Mouse (Mus musculus) megakaryocyte, embryonic 14.5 days (primary cell): ENCODE results near the gene A030014E15Rik. TPM values are rescaled to one million over a fixed set of nuclear protein-coding genes. Genes with fewer than 3 reads are reported as not detected.
"Not testable (repeated sequence)": the region's sequence is repeated elsewhere in the genome, so short reads cannot be mapped to it uniquely, and the experiment has no call there.

Experiments
- H3K27me3 ChIP-seq: replicated peaks from 2 replicates; pipeline ENCODE3; 2012; ENCODE audit warnings: inconsistent platforms
- H3K36me3 ChIP-seq: replicated peaks from 2 replicates; pipeline ENCODE3; 2012; ENCODE audit warnings: low read length, inconsistent platforms, mixed read lengths
- H3K4me1 ChIP-seq: 2 replicates; pipeline ENCODE4 v1.6.1; 2012; ENCODE audit warnings: inconsistent platforms
- H3K4me3 ChIP-seq: replicated peaks from 2 replicates; pipeline ENCODE3; 2012; ENCODE audit warnings: moderate library complexity, mild to moderate bottlenecking, inconsistent platforms
- H3K9me3 ChIP-seq: 2 replicates; pipeline ENCODE4 v1.6.1; 2012; ENCODE audit warnings: inconsistent platforms
- FLI1 ChIP-seq: IDR thresholded peaks from 2 replicates; pipeline ENCODE4 v1.6.1; 2012; ENCODE audit warnings: low read length, inconsistent platforms, mixed read lengths
- GATA1 ChIP-seq: IDR thresholded peaks from 3 replicates; pipeline ENCODE4 v1.6.1; 2012; ENCODE audit warnings: mixed read lengths, low read length, inconsistent platforms, borderline replicate concordance
- polyA plus RNA-seq: library from polyadenylated mRNA; stranded (reverse); fragments of >175 nt; gene quantifications from 2 replicates; pipeline ENCODE4 v1.2.3, GENCODE M21; 2012; ENCODE audit warnings: low replicate concordance; ENCODE audit not compliant: insufficient read depth

Gene A030014E15Rik
- 0.16 TPM in 1 of 2 replicates, not detected in the other for polyA plus RNA-seq

- Histone ChIP-seq H3K9me3 (peaks cover 7% of the 10 kb centered on the region; the same call in 1 of the 2 replicates), H3K4me3 (no peak within 1 kb of the TSS), H3K4me1 (no peaks in the 10 kb centered on the region), H3K36me3 (no peaks in the 10 kb centered on the region), H3K27me3 (no peaks in the 10 kb centered on the region)
- TF ChIP-seq GATA1 = no peak
- no peak for TF ChIP-seq FLI1
Observed at GRCm38 (mm10) chr1:82924650-82925049, at the start of gene A030014E15Rik. Gene A030014E15Rik, plus strand, starts transcription at chr1:82924917.

GRCm38 (mm10) chr1:82879172-82879571, 45.5 kb upstream of the A030014E15Rik start:
- TF ChIP-seq GATA1 = no peak
- no peak for TF ChIP-seq FLI1
- Histone ChIP-seq H3K4me1 (peaks cover 9% of the 10 kb centered on the region; the same call in 1 of the 2 replicates), H3K36me3 (peaks cover 88% of the 10 kb centered on the region), H3K4me3 (no peak overlapping the region), H3K27me3 (no peaks in the 10 kb centered on the region), H3K9me3 (no peaks in the 10 kb centered on the region)

GRCm38 (mm10) chr1:82880196-82880595, 44.5 kb upstream of the A030014E15Rik start:
- no peaks in the 10 kb centered on the region for H3K9me3 ChIP-seq
- H3K4me3 ChIP-seq = no peak overlapping the region
- H3K27me3 ChIP-seq = no peaks in the 10 kb centered on the region
- H3K36me3 ChIP-seq = peaks cover 91% of the 10 kb centered on the region
- H3K4me1 ChIP-seq = peaks cover 9% of the 10 kb centered on the region; the same call in 1 of the 2 replicates
- no peak for TF ChIP-seq FLI1
- no peak for TF ChIP-seq GATA1

- Histone ChIP-seq H3K4me3 (no peak overlapping the region), H3K4me1 (no peaks in the 10 kb centered on the region), H3K36me3 (peaks cover 94% of the 10 kb centered on the region), H3K27me3 (no peaks in the 10 kb centered on the region), H3K9me3 (no peaks in the 10 kb centered on the region)
- no peak for TF ChIP-seq FLI1
- no peak for TF ChIP-seq GATA1
Observed at GRCm38 (mm10) chr1:82893269-82893668, 31.4 kb upstream of the A030014E15Rik start.

GRCm38 (mm10) chr1:82900567-82900966, 24.1 kb upstream of the A030014E15Rik start:
- no peaks in the 10 kb centered on the region for H3K27me3 ChIP-seq
- TF ChIP-seq GATA1 (no peak), FLI1 (no peak)
- no peaks in the 10 kb centered on the region for H3K9me3 ChIP-seq
- H3K4me1 ChIP-seq = peaks cover 4% of the 10 kb centered on the region; the same call in 1 of the 2 replicates
- peaks cover 84% of the 10 kb centered on the region for H3K36me3 ChIP-seq
- no peak overlapping the region for H3K4me3 ChIP-seq

- Histone ChIP-seq H3K4me3 (no peak overlapping the region), H3K27me3 (no peaks in the 10 kb centered on the region), H3K9me3 (no peaks in the 10 kb centered on the region), H3K4me1 (peaks cover 4% of the 10 kb centered on the region; the same call in 1 of the 2 replicates), H3K36me3 (peaks cover 77% of the 10 kb centered on the region)
- TF ChIP-seq FLI1 = no peak
- TF ChIP-seq GATA1 = no peak
Observed at GRCm38 (mm10) chr1:82901201-82901600, 23.5 kb upstream of the A030014E15Rik start.

GRCm38 (mm10) chr1:82905886-82906285, 18.8 kb upstream of the A030014E15Rik start:
- Histone ChIP-seq H3K9me3 (no peaks in the 10 kb centered on the region), H3K4me1 (no peaks in the 10 kb centered on the region), H3K4me3 (no peak overlapping the region), H3K27me3 (no peaks in the 10 kb centered on the region), H3K36me3 (peaks cover 34% of the 10 kb centered on the region)
- TF ChIP-seq FLI1 (no peak), GATA1 (no peak)

GRCm38 (mm10) chr1:82913025-82913424, 11.7 kb upstream of the A030014E15Rik start, which contains the start of gene A030005L19Rik:
Gene A030005L19Rik, plus strand, starts transcription at chr1:82913325.
- Histone ChIP-seq H3K36me3 (no peaks in the 10 kb centered on the region), H3K4me1 (0 out of 2 replicates have a peak, but pooled peaks cover 3% of the 10 kb centered on the region), H3K9me3 (no peaks in the 10 kb centered on the region), H3K27me3 (no peaks in the 10 kb centered on the region), H3K4me3 (no peak within 1 kb of the TSS)
- TF ChIP-seq FLI1 = no peak
- TF ChIP-seq GATA1 = no peak

GRCm38 (mm10) chr1:82913434-82913833, 11.3 kb upstream of the A030014E15Rik start:
- H3K9me3 ChIP-seq, H3K36me3 ChIP-seq, H3K4me1 ChIP-seq, H3K27me3 ChIP-seq, H3K4me3 ChIP-seq: not testable (repeated sequence)

GRCm38 (mm10) chr1:82930558-82930957, 5.8 kb downstream of the A030014E15Rik start:
- H3K4me3 ChIP-seq, H3K27me3 ChIP-seq, H3K36me3 ChIP-seq, H3K4me1 ChIP-seq: not testable (repeated sequence)
- peaks cover 17% of the 10 kb centered on the region for H3K9me3 ChIP-seq

GRCm38 (mm10) chr1:82931326-82931725, 6.6 kb downstream of the A030014E15Rik start, which contains the start of gene Gm6217:
Gene Gm6217, minus strand, starts transcription at chr1:82931399.
- not testable (repeated sequence) for H3K4me1 ChIP-seq, H3K4me3 ChIP-seq, H3K27me3 ChIP-seq, H3K36me3 ChIP-seq
- H3K9me3 ChIP-seq = peaks cover 17% of the 10 kb centered on the region
